Mouse (Mus musculus) small intestine, adult 2 months (tissue): ENCODE measurements around the gene Capg.

Experiments
- CTCF ChIP-seq: fragments of 200-500 bp; IDR thresholded peaks from 2 replicates; pipeline ENCODE4 v1.5.1; 2012; ENCODE audit warnings: low read depth, mild to moderate bottlenecking, control low read depth, inconsistent platforms, low read length, moderate library complexity, mixed read lengths; ENCODE audit not compliant: insufficient replicate concordance, insufficient read length; ENCODE audit errors: extremely low read depth
- POLR2A ChIP-seq: fragments of 200-500 bp; IDR thresholded peaks from 2 replicates; pipeline ENCODE4 v1.6.1; 2012; ENCODE audit warnings: low read depth, mild to moderate bottlenecking, control low read depth, inconsistent platforms, low read length, moderate library complexity

GRCm38 (mm10) chr6:72583211-72583839, 39.1 kb downstream of the Capg start:
- TF ChIP-seq CTCF = no peak
- no peak for TF ChIP-seq POLR2A
